21 mouse cellular contexts compared by ENCODE assay signal in the genomic region with DNA sequence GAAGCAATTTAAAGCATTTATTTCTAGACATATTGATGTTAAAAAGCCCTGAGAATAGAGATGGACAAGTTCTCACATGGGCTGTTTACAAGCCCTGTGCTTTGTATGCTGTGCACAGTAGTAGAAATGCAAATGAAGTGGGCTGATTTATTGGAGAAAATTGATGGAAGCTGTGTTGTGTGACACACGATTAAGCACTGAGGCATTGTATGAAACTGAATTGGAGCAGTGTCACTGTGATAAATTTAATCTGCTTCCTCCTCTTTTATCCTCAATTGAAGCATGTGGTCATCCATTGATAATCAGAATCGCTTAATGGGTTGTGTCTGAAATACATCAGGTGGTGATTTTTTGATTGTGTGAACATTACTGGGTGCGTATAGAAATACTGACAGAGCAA.
DNase-seq lines count a peak whose midpoint lies in the region; ATAC-seq and TF ChIP-seq lines count a peak whose summit lies in the region.
"Had no signal": no experiment of that assay in that cellular context is flagged by ENCODE, and none has a peak within 500 bp of the region (broad histone marks: within the 10 kb centered on the region; RNA-seq: fewer than 3 reads in every experiment).

No protein-coding gene starts in this region.

- H3K9me3 ChIP-seq in forebrain, embryonic 11.5 days (ENCODE audit: control insufficient read depth, low read length) = no peaks in the 10 kb centered on the region
- H3K9me3 ChIP-seq in forebrain, postnatal 0 days (ENCODE audit: low read length) = no peaks in the 10 kb centered on the region
- no peaks in the 10 kb centered on the region for H3K9me3 ChIP-seq in forebrain, embryonic 15.5 days
- H3K9me3 ChIP-seq in midbrain, embryonic 12.5 days = no peaks in the 10 kb centered on the region
- no peaks in the 10 kb centered on the region for H3K9me3 ChIP-seq in neural tube, embryonic 15.5 days (replicated peaks)
- H3K9me3 ChIP-seq in limb, embryonic 10.5 days (replicated peaks) = no peaks in the 10 kb centered on the region
- H3K9me3 ChIP-seq: embryonic facial prominence, embryonic 15.5 days; heart, embryonic 13.5 days; stomach, embryonic 15.5 days had no signal

- H3K9ac ChIP-seq in forebrain, embryonic 11.5 days (ENCODE audit: low read length) = no peak overlapping the region
- H3K9ac ChIP-seq in forebrain, postnatal 0 days = no peak overlapping the region
- H3K9ac ChIP-seq in forebrain, embryonic 15.5 days (replicated peaks) = no peak overlapping the region
- H3K9ac ChIP-seq in midbrain, embryonic 12.5 days (replicated peaks) = no peak overlapping the region
- no peak overlapping the region for H3K9ac ChIP-seq in neural tube, embryonic 15.5 days (replicated peaks)
- H3K9ac ChIP-seq: embryonic facial prominence, embryonic 15.5 days; heart, embryonic 13.5 days; lung, embryonic 14.5 days; stomach, embryonic 15.5 days had no signal

- TF ChIP-seq CTCF in forebrain, postnatal 0 days (IDR thresholded peaks at IDR 0.05; ENCODE audit: low read depth) = no peak

- H3K27me3 ChIP-seq in forebrain, embryonic 11.5 days (ENCODE audit: control insufficient read depth, insufficient read depth, low read length) = no peaks in the 10 kb centered on the region
- H3K27me3 ChIP-seq in forebrain, postnatal 0 days (ENCODE audit: insufficient read depth, low read length) = no peaks in the 10 kb centered on the region
- no peaks in the 10 kb centered on the region for H3K27me3 ChIP-seq in forebrain, embryonic 15.5 days
- H3K27me3 ChIP-seq in midbrain, embryonic 12.5 days = no peaks in the 10 kb centered on the region
- H3K27me3 ChIP-seq in neural tube, embryonic 15.5 days (replicated peaks) = no peaks in the 10 kb centered on the region
- H3K27me3 ChIP-seq in limb, embryonic 10.5 days (ENCODE audit: low read depth, poor library complexity, severe bottlenecking) = no peaks in the 10 kb centered on the region
- H3K27me3 ChIP-seq: embryonic facial prominence, embryonic 15.5 days; heart, embryonic 13.5 days; stomach, embryonic 15.5 days had no signal

- no peak overlapping the region for H3K4me2 ChIP-seq in forebrain, embryonic 11.5 days (ENCODE audit: low read depth, low read length, severe bottlenecking)
- no peak overlapping the region for H3K4me2 ChIP-seq in forebrain, postnatal 0 days (ENCODE audit: low read depth)
- H3K4me2 ChIP-seq in forebrain, embryonic 15.5 days (replicated peaks) = no peak overlapping the region
- no peak overlapping the region for H3K4me2 ChIP-seq in midbrain, embryonic 12.5 days (replicated peaks)
- no peak overlapping the region for H3K4me2 ChIP-seq in neural tube, embryonic 15.5 days
- H3K4me2 ChIP-seq: embryonic facial prominence, embryonic 15.5 days; heart, embryonic 13.5 days; liver, embryonic 11.5 days; lung, embryonic 14.5 days; stomach, embryonic 15.5 days had no signal

- no peak for DNase-seq in forebrain, embryonic 11.5 days (ENCODE audit: low spot score)
- no peak for DNase-seq in forebrain, postnatal 0 days
- DNase-seq in layer of hippocampus, adult 9-11 months = no peak
- no peak for DNase-seq in right cerebral cortex, postnatal 10 days (ENCODE audit: low spot score in 2 of 2)
- no peak for DNase-seq in limb, embryonic 10.5 days (ENCODE audit: low spot score)
- DNase-seq: adrenal gland, postnatal 25 days; cerebellum, postnatal 10 days; heart, postnatal 4 days; kidney, adult 18-20 months; kidney, postnatal 25 days; lung, embryonic 14.5 days; right cerebral cortex, adult 18-20 months; spleen, adult 18-20 months; thymus, postnatal 25 days had no signal

- no peaks in the 10 kb centered on the region for H3K36me3 ChIP-seq in forebrain, embryonic 11.5 days (ENCODE audit: control insufficient read depth, insufficient read depth, low read length)
- H3K36me3 ChIP-seq in forebrain, postnatal 0 days (ENCODE audit: insufficient read depth) = no peaks in the 10 kb centered on the region
- no peaks in the 10 kb centered on the region for H3K36me3 ChIP-seq in forebrain, embryonic 15.5 days
- no peaks in the 10 kb centered on the region for H3K36me3 ChIP-seq in midbrain, embryonic 12.5 days
- no peaks in the 10 kb centered on the region for H3K36me3 ChIP-seq in neural tube, embryonic 15.5 days
- no peaks in the 10 kb centered on the region for H3K36me3 ChIP-seq in limb, embryonic 10.5 days
- H3K36me3 ChIP-seq: embryonic facial prominence, embryonic 15.5 days; heart, embryonic 13.5 days; stomach, embryonic 15.5 days had no signal

- H3K4me3 ChIP-seq in forebrain, embryonic 11.5 days (ENCODE audit: low read depth, low read length) = no peak overlapping the region
- no peak overlapping the region for H3K4me3 ChIP-seq in forebrain, postnatal 0 days (ENCODE audit: low read depth, low read length)
- no peak overlapping the region for H3K4me3 ChIP-seq in forebrain, embryonic 15.5 days
- no peak overlapping the region for H3K4me3 ChIP-seq in midbrain, embryonic 12.5 days
- no peak overlapping the region for H3K4me3 ChIP-seq in neural tube, embryonic 15.5 days (replicated peaks)
- no peak overlapping the region for H3K4me3 ChIP-seq in limb, embryonic 10.5 days
- H3K4me3 ChIP-seq: embryonic facial prominence, embryonic 15.5 days; heart, embryonic 13.5 days; stomach, embryonic 15.5 days had no signal

- H3K27ac ChIP-seq in forebrain, embryonic 11.5 days (ENCODE audit: low read depth, low read length) = no peak overlapping the region
- no peak overlapping the region for H3K27ac ChIP-seq in forebrain, postnatal 0 days (ENCODE audit: low read depth, low read length)
- no peak overlapping the region for H3K27ac ChIP-seq in forebrain, embryonic 15.5 days (replicated peaks)
- H3K27ac ChIP-seq in midbrain, embryonic 12.5 days (replicated peaks) = no peak overlapping the region
- H3K27ac ChIP-seq in neural tube, embryonic 15.5 days (replicated peaks) = no peak overlapping the region
- no peak overlapping the region for H3K27ac ChIP-seq in limb, embryonic 10.5 days
- H3K27ac ChIP-seq: embryonic facial prominence, embryonic 15.5 days; heart, embryonic 13.5 days; stomach, embryonic 15.5 days had no signal

- peak; percentile 81 for ATAC-seq in forebrain, embryonic 11.5 days (replicated peaks; ENCODE audit: low FRiP score)
- ATAC-seq in forebrain, postnatal 0 days = no peak
- peak; percentile 71; the same call in 1 of the 2 replicates for ATAC-seq in forebrain, embryonic 15.5 days (replicated peaks)
- ATAC-seq in midbrain, embryonic 12.5 days (ENCODE audit: low FRiP score, low read depth) = peak; percentile 92
- ATAC-seq in neural tube, embryonic 15.5 days (ENCODE audit: low FRiP score) = peak; percentile 72; the same call in 1 of the 2 replicates

- H3K4me1 ChIP-seq in forebrain, embryonic 11.5 days (replicated peaks; ENCODE audit: control insufficient read depth, insufficient read depth, low read length) = no peaks in the 10 kb centered on the region
- no peaks in the 10 kb centered on the region for H3K4me1 ChIP-seq in forebrain, postnatal 0 days (ENCODE audit: insufficient read depth)
- 0 out of 2 replicates have a peak, but pooled peaks cover 4% of the 10 kb centered on the region for H3K4me1 ChIP-seq in forebrain, embryonic 15.5 days
- H3K4me1 ChIP-seq in midbrain, embryonic 12.5 days = no peaks in the 10 kb centered on the region
- no peaks in the 10 kb centered on the region for H3K4me1 ChIP-seq in neural tube, embryonic 15.5 days
- H3K4me1 ChIP-seq in limb, embryonic 10.5 days = no peaks in the 10 kb centered on the region
- H3K4me1 ChIP-seq: embryonic facial prominence, embryonic 15.5 days; heart, embryonic 13.5 days; stomach, embryonic 15.5 days had no signal

- 48% methylated on average over 3 of the region's 3 CpGs for WGBS in forebrain, embryonic 11.5 days
- 15% methylated on average over 3 of the region's 3 CpGs for WGBS in forebrain, postnatal 0 days
- 23% methylated on average over 3 of the region's 3 CpGs for WGBS in forebrain, embryonic 15.5 days
- 30% methylated on average over 3 of the region's 3 CpGs for WGBS in midbrain, embryonic 12.5 days
- WGBS in neural tube, embryonic 15.5 days = 10% methylated on average over 3 of the region's 3 CpGs
- 84% methylated on average over 3 of the region's 3 CpGs for WGBS in limb, embryonic 10.5 days
